Comparison of ENCODE assay signal across 8 mouse cellular contexts in genomic region chr8:87943651-87944091, GRCm38 (mm10). TPM values are rescaled to one million over a fixed set of nuclear protein-coding genes. Genes with fewer than 3 reads are reported as not detected.
DNase-seq lines count a peak whose midpoint lies in the region; ATAC-seq and TF ChIP-seq lines count a peak whose summit lies in the region.

No protein-coding gene starts in this region.

- ATAC-seq in kidney, embryonic 16.5 days (ENCODE audit: low FRiP score, low TSS enrichment): peak; percentile 11; the same call in 1 of the 2 replicates
- ATAC-seq in forebrain, embryonic 11.5 days (replicated peaks; ENCODE audit: low FRiP score): peak; percentile 50; the same call in 1 of the 2 replicates
- peak; percentile 6; the same call in 1 of the 2 replicates for ATAC-seq in limb, embryonic 13.5 days (ENCODE audit: low FRiP score, low read depth)

- no peak for DNase-seq in kidney, adult 18-20 months
- DNase-seq in brain, embryonic 14.5 days (ENCODE audit: low read depth): peak; percentile 59
- DNase-seq in forebrain, embryonic 11.5 days (ENCODE audit: low spot score): peak; percentile 71
- DNase-seq in spleen, postnatal 14 days (ENCODE audit: low spot score in 2 of 2): no peak
- DNase-seq in thymus, postnatal 36 days: no peak

- H3K36me3 ChIP-seq in kidney, embryonic 16.5 days (ENCODE audit: insufficient read depth, low read length): no peaks in the 10 kb centered on the region
- H3K36me3 ChIP-seq in forebrain, embryonic 11.5 days (ENCODE audit: control insufficient read depth, insufficient read depth, low read length): no peaks in the 10 kb centered on the region
- H3K36me3 ChIP-seq in limb, embryonic 13.5 days: peaks cover 8% of the 10 kb centered on the region; the same call in 1 of the 2 replicates
- H3K36me3 ChIP-seq in small intestine, adult 2 months (ENCODE audit: control insufficient read depth, insufficient read depth, low read length): no peaks in the 10 kb centered on the region

- H3K9me3 ChIP-seq in kidney, embryonic 16.5 days (ENCODE audit: low read length): no peaks in the 10 kb centered on the region
- no peaks in the 10 kb centered on the region for H3K9me3 ChIP-seq in forebrain, embryonic 11.5 days (ENCODE audit: control insufficient read depth, low read length)
- H3K9me3 ChIP-seq in limb, embryonic 13.5 days: no peaks in the 10 kb centered on the region

- peak overlapping the region; percentile 85 for H3K4me2 ChIP-seq in kidney, embryonic 16.5 days (replicated peaks; ENCODE audit: low read depth, low read length)
- peak overlapping the region; percentile 65 for H3K4me2 ChIP-seq in forebrain, embryonic 11.5 days (ENCODE audit: low read depth, low read length, severe bottlenecking)
- H3K4me2 ChIP-seq in limb, embryonic 13.5 days (replicated peaks): peak overlapping the region; percentile 87

- peak overlapping the region; percentile 50 for H3K4me3 ChIP-seq in kidney, embryonic 16.5 days (ENCODE audit: low read length)
- H3K4me3 ChIP-seq in forebrain, embryonic 11.5 days (ENCODE audit: low read depth, low read length): peak overlapping the region; percentile 24
- peak overlapping the region; percentile 44 for H3K4me3 ChIP-seq in limb, embryonic 13.5 days
- H3K4me3 ChIP-seq in small intestine, adult 2 months (ENCODE audit: low read depth, low read length): peak overlapping the region; percentile 7; the same call in 1 of the 2 replicates

- TF ChIP-seq POLR2A in brain, embryonic 14.5 days (IDR thresholded peaks at IDR 0.05; ENCODE audit: borderline replicate concordance, extremely low read depth, insufficient read depth, insufficient read length, poor library complexity, severe bottlenecking): no peak
- no peak for TF ChIP-seq POLR2A in small intestine, adult 2 months (IDR thresholded peaks at IDR 0.05; ENCODE audit: low read depth, low read length)

- H3K27ac ChIP-seq in kidney, embryonic 16.5 days (ENCODE audit: low read length): no peak overlapping the region
- H3K27ac ChIP-seq in forebrain, embryonic 11.5 days (ENCODE audit: low read depth, low read length): no peak overlapping the region
- no peak overlapping the region; the same call in 1 of the 2 replicates for H3K27ac ChIP-seq in limb, embryonic 13.5 days
- no peak overlapping the region for H3K27ac ChIP-seq in small intestine, adult 2 months (ENCODE audit: insufficient read depth, low read depth, low read length)

- peak overlapping the region; percentile 73 for H3K9ac ChIP-seq in kidney, embryonic 16.5 days (replicated peaks; ENCODE audit: low read length)
- H3K9ac ChIP-seq in forebrain, embryonic 11.5 days (ENCODE audit: low read length): peak overlapping the region; percentile 60
- peak overlapping the region; percentile 72 for H3K9ac ChIP-seq in limb, embryonic 13.5 days

- H3K27me3 ChIP-seq in kidney, embryonic 16.5 days (ENCODE audit: insufficient read depth, low read length): no peaks in the 10 kb centered on the region
- no peaks in the 10 kb centered on the region for H3K27me3 ChIP-seq in forebrain, embryonic 11.5 days (ENCODE audit: control insufficient read depth, insufficient read depth, low read length)
- H3K27me3 ChIP-seq in limb, embryonic 13.5 days: no peaks in the 10 kb centered on the region
- 0 out of 2 replicates have a peak, but pooled peaks cover 7% of the 10 kb centered on the region for H3K27me3 ChIP-seq in small intestine, adult 2 months (ENCODE audit: control insufficient read depth, insufficient read depth, low read length)

- H3K4me1 ChIP-seq in kidney, embryonic 16.5 days (ENCODE audit: insufficient read depth, low read length): peaks cover 49% of the 10 kb centered on the region
- peaks cover 33% of the 10 kb centered on the region for H3K4me1 ChIP-seq in forebrain, embryonic 11.5 days (replicated peaks; ENCODE audit: control insufficient read depth, insufficient read depth, low read length)
- H3K4me1 ChIP-seq in limb, embryonic 13.5 days: peaks cover 73% of the 10 kb centered on the region
- H3K4me1 ChIP-seq in small intestine, adult 2 months (ENCODE audit: control insufficient read depth, insufficient read depth, insufficient read length, low read length): peaks cover 4% of the 10 kb centered on the region; the same call in 1 of the 2 replicates

- WGBS in kidney, embryonic 16.5 days: 8% methylated on average over 39 of the region's 42 CpGs
- 5% methylated on average over 42 of the region's 42 CpGs for WGBS in forebrain, embryonic 11.5 days
- 2% methylated on average over 29 of the region's 42 CpGs for WGBS in limb, embryonic 13.5 days
- WGBS in small intestine, adult 2 months: 9% methylated on average over 42 of the region's 42 CpGs

- TF ChIP-seq CTCF in brain, embryonic 14.5 days (IDR thresholded peaks at IDR 0.05; ENCODE audit: borderline replicate concordance, extremely low read depth, insufficient read depth, insufficient read length): no peak
- no peak for TF ChIP-seq CTCF in small intestine, adult 2 months (IDR thresholded peaks at IDR 0.05; ENCODE audit: extremely low read depth, insufficient read length, insufficient replicate concordance, low read depth, low read length)

RNA-seq across cellular contexts. Expression of gene Zfp423, which starts 15.7 kb away (rescaled TPM):
- polyA plus RNA-seq in kidney, embryonic 16.5 days (2015; fragmentation: Nextera tagmentation; extraction: Ambion mirVana): 9.1 and 11.4 TPM in 2 replicates
- 58.6 and 113 TPM in 2 replicates for polyA plus RNA-seq in brain, embryonic 14.5 days (2012; rRNA removed)
- polyA plus RNA-seq in forebrain, embryonic 11.5 days (2014; fragmentation: Nextera tagmentation; extraction: Ambion mirVana): 42.1 and 44.8 TPM in 2 replicates
- 26.4 and 27.2 TPM in 2 replicates for polyA plus RNA-seq in limb, embryonic 13.5 days (2015; fragmentation: Nextera tagmentation; extraction: Ambion mirVana)
- 1.4 and 2.3 TPM in 2 replicates for polyA plus RNA-seq in small intestine, adult 2 months (2012; rRNA removed)

Comparison
In these comparisons a context has a peak if more than half of its experiments do, and no peak if none do; other contexts are left out.
1. DNase-seq: peak in brain, embryonic 14.5 days (single experiment) and forebrain, embryonic 11.5 days (single experiment); none in kidney, adult 18-20 months (single experiment), spleen, postnatal 14 days (0 of 2) and thymus, postnatal 36 days (0 of 2).
2. Peak in every context shown above with its lines, with median percentiles within 50 percentile points of each other: ATAC-seq, H3K4me2 ChIP-seq, H3K4me3 ChIP-seq and H3K9ac ChIP-seq.